Mouse (Mus musculus): ENCODE measurements around the gene Ddah1.

DNA sequence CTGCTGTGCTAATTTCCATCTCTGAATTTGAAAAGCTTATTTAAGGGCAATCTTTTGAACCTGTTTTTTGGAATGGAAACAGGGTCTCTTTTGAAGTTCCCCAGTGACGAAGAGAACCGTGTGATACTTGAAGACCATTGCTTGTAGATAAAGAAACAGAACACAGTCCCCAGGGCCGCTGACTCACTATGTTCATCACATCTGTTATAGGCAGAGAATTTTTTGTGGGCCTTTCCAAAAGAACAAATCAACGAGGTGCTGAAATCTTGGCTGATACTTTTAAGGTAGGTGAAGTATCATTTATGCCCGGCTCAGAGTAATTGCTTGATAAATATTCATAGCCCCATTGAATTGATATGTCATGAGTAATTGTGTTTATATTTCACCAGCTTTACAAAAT is 93.6 kb downstream of the Ddah1 start:
- TF ChIP-seq CTCF (IDR thresholded peaks at IDR 0.05; ENCODE audit: low read depth) = no peak
- TF ChIP-seq EP300 (IDR thresholded peaks at IDR 0.05; ENCODE audit: low read depth) = no peak
